Mouse (Mus musculus): ENCODE data around the gene Obscn.

DNA sequence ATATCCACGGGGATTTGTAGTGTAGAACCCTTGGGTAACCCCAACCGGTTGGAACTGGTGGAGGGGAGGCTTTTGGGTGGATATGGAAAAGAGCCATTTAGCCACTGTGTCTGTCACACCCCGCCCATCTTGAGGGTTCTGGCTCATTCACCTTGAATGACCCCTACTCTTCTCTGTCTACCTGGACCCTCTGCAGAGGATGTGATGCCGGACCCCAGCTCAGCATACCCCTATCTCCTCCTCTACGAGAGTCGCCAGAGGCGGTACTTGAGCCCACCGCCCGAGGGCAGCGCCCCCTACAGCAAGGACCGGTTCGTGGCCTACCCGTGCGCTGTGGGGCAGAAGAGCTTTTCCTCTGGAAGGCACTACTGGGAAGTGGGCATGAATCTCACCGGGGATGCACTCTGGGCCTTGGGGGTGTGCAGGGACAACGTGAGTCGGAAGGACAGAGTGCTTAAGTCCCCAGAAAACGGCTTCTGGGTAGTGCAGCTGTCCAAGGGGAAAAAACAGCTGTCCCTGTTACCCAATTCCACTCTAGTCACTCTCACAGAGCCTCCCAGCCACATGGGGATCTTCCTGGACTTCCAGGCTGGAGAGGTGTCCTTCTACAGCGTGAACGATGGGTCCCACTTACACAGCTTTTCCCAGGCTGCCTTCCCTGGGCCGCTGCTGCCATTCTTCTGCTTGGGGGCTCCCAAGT lies 165.2 kb downstream of the Obscn start:
- no peak for TF ChIP-seq CTCF (IDR thresholded peaks at IDR 0.05; ENCODE audit: control insufficient read depth, insufficient read depth, low read length)
- no peak for TF ChIP-seq POLR2A (IDR thresholded peaks at IDR 0.05; ENCODE audit: borderline replicate concordance, control insufficient read depth, low read depth, low read length)
